Mouse (Mus musculus): ENCODE data around the gene Irak3.

Gene Irak3

DNA sequence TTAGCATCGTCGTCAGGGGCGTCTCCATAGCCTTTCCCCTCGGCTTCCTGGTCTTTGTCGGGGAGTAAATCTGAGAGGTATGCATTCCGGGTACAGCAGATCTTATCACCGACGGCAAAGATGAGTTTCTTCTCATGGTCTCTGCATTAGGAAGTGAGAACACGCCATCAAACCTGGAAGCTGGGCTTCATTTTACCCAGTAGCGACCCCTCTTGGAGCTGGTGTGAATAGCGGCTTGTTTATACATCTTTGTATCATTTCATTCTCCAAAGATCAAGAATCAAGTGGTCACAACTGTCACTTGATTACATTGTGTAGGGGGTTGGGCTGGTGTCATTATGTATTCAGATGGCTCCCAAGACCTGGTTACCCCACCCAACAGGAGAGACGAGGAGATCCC, 109.4 kb downstream of the Irak3 start:
- DNase-seq: no peak
